Mouse (Mus musculus): Measurements from ENCODE around the gene Slamf9.

DNA sequence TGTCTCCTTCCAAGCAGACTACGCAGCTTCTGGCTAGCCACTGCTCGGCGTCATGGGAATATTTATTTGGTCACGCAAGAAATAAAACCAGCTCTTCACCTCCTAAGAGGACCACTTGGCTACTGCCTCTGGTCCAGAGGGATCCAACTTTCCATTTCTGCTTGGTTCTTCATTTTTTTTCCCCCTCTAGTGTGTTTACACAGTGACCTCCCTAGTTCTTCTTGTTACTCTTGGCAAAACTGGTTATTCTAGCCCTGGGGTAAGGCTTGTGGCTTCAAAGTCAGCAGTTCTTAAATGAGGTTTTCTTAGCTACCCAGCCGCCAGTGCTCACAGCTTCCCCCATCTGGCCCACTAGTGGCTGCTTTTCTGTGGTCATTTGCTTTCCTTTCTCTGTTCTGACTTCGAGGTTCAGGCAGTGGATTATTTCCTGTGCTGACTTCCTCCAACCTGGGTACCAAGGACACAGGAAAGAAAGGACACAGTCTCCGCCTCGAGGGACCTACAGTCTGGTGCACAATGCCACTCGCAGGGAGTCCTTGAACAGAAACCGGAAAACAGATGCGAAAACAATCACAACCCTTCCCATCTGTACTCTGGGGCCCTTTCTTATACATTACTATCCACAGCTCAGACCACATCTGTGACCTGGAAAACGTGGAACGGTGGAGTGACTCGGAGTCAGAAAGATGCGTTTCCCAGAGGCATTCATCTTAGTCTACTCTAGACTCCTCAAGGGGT is 50.0 kb downstream of the Slamf9 start:
- TF ChIP-seq MAX (IDR thresholded peaks at IDR 0.05; ENCODE audit: low read depth) (no peak), TCF12 (IDR thresholded peaks at IDR 0.05; ENCODE audit: insufficient read depth, poor library complexity, severe bottlenecking) (no peak), POLR2A (IDR thresholded peaks at IDR 0.05; ENCODE audit: insufficient read length, low read depth) (no peak), SRF (IDR thresholded peaks at IDR 0.05; ENCODE audit: control insufficient read depth, insufficient read length, low read depth) (no peak), USF1 (IDR thresholded peaks at IDR 0.05; ENCODE audit: low read depth) (no peak), POLR2AphosphoS2 (IDR thresholded peaks at IDR 0.05; ENCODE audit: insufficient read length, low read depth) (no peak), MYOG (IDR thresholded peaks at IDR 0.05; ENCODE audit: control insufficient read depth in 1 of 3, insufficient read depth in 1 of 3, insufficient read length in 2 of 3, low read depth in 2 of 3) (no peak), TCF3 (IDR thresholded peaks at IDR 0.05; ENCODE audit: insufficient read length, low read depth) (no peak), MYOD1 (IDR thresholded peaks at IDR 0.05; ENCODE audit: control insufficient read depth in 1 of 3, insufficient read length in 2 of 3, low read depth in 2 of 3) (no peak), CEBPB (IDR thresholded peaks at IDR 0.05; ENCODE audit: insufficient read depth, poor library complexity, severe bottlenecking) (no peak)
